Mouse (Mus musculus) forebrain, embryonic 16.5 days (tissue): ENCODE results near the gene Zcchc14. TPM values are rescaled to one million over a fixed set of nuclear protein-coding genes. Genes with fewer than 3 reads are reported as not detected.

ENCODE experiments used
- ATAC-seq: fragments of 200-750 bp; cut with Nextera tagmentation; 2 replicates; pipeline ENCODE4 v1.8.0; 2017; ENCODE audit warnings: mild to moderate bottlenecking, moderate library complexity
- H3K27ac ChIP-seq: fragments of 300-500 bp; sonication (generic); 2 replicates; pipeline ENCODE4 v1.5.1; 2014; ENCODE audit warnings: low read length, control low read depth
- H3K27me3 ChIP-seq: fragments of 300-500 bp; sonication (generic); replicated peaks from 2 replicates; pipeline ENCODE4 v1.6.1; 2014; ENCODE audit warnings: low read length; ENCODE audit not compliant: control insufficient read depth, insufficient read depth
- H3K36me3 ChIP-seq: fragments of 300-500 bp; sonication (generic); 2 replicates; pipeline ENCODE4 v1.6.1; 2014; ENCODE audit not compliant: control insufficient read depth, insufficient read depth
- H3K4me1 ChIP-seq: fragments of 300-500 bp; sonication (generic); replicated peaks from 2 replicates; pipeline ENCODE4 v1.6.1; 2014; ENCODE audit warnings: low read length; ENCODE audit not compliant: control insufficient read depth, insufficient read depth
- H3K4me2 ChIP-seq: fragments of 300-500 bp; sonication (generic); 2 replicates; pipeline ENCODE4 v1.6.1; 2014; ENCODE audit warnings: mild to moderate bottlenecking, low read length, control low read depth
- H3K4me3 ChIP-seq: fragments of 300-500 bp; sonication (generic); replicated peaks from 2 replicates; pipeline ENCODE4 v1.5.1; 2014; ENCODE audit warnings: mild to moderate bottlenecking, low read length, control low read depth
- H3K9ac ChIP-seq: fragments of 300-500 bp; sonication (generic); replicated peaks from 2 replicates; pipeline ENCODE4 v1.6.1; 2014; ENCODE audit warnings: low read depth, low read length, control low read depth
- H3K9me3 ChIP-seq: fragments of 300-500 bp; sonication (generic); 2 replicates; pipeline ENCODE4 v1.6.1; 2016; ENCODE audit warnings: low read length; ENCODE audit not compliant: control insufficient read depth
- WGBS: fragments of 180-500 bp; shearing (Covaris S2); extraction: QIAGEN DNeasy Blood & Tissue Kit; methylation state at CpG from one replicate; pipeline ENCODE4 v1.1.7; 2014; 5-methylcytosine and 5-hydroxymethylcytosine counted together
- polyA plus RNA-seq: library from polyadenylated mRNA; unstranded; fragments of >200 nt; fragmentation: Nextera tagmentation; extraction: Ambion mirVana; gene quantifications from 2 replicates; pipeline ENCODE4 v1.2.1, GENCODE M21; 2015

Gene Zcchc14
- polyA plus RNA-seq, result 37.3 and 38.5 TPM in 2 replicates

- peak within 1 kb of the TSS; percentile 99 for H3K27ac ChIP-seq
- peaks cover 51% of the 10 kb centered on the region for H3K4me1 ChIP-seq
- peak within 1 kb of the TSS; percentile 99 for H3K4me2 ChIP-seq
- peak within 1 kb of the TSS; percentile 89 for H3K9ac ChIP-seq
- no peaks in the 10 kb centered on the region for H3K36me3 ChIP-seq
- no peaks in the 10 kb centered on the region for H3K27me3 ChIP-seq
- H3K4me3 ChIP-seq, result peak within 1 kb of the TSS; percentile 60
- H3K9me3 ChIP-seq, result no peaks in the 10 kb centered on the region
- under 1% methylated on average over 67 of the region's 67 CpGs for whole genome bisulfite sequencing
- ATAC-seq, result peak; percentile 98
Measured at GRCm38 (mm10) chr8:121652774-121653323, at the start of gene Zcchc14. Gene Zcchc14 (minus strand): TSS chr8:121652901.

GRCm38 (mm10) chr8:121699936-121700335 is 47.2 kb upstream of the Zcchc14 start:
- WGBS, result 95% methylated on average over 2 of the region's 2 CpGs
- Histone ChIP-seq H3K9me3 (no peaks in the 10 kb centered on the region), H3K27ac (no peak overlapping the region), H3K4me3 (no peak overlapping the region), H3K27me3 (no peaks in the 10 kb centered on the region), H3K4me2 (no peak overlapping the region), H3K36me3 (no peaks in the 10 kb centered on the region), H3K4me1 (peaks cover 15% of the 10 kb centered on the region), H3K9ac (no peak overlapping the region)
- ATAC-seq, result no peak

GRCm38 (mm10) chr8:121698615-121699101 is 46.0 kb upstream of the Zcchc14 start:
- 4% methylated on average over 9 of the region's 9 CpGs for WGBS
- no peaks in the 10 kb centered on the region for H3K36me3 ChIP-seq
- no peak overlapping the region for H3K4me3 ChIP-seq
- H3K4me2 ChIP-seq, result peak overlapping the region; percentile 26
- H3K4me1 ChIP-seq, result peaks cover 15% of the 10 kb centered on the region
- ATAC-seq, result 0 out of 2 replicates have a peak, but pooled peaks have one; percentile 24
- peak overlapping the region; percentile 28; the same call in 1 of the 2 replicates for H3K27ac ChIP-seq
- no peaks in the 10 kb centered on the region for H3K27me3 ChIP-seq
- no peaks in the 10 kb centered on the region for H3K9me3 ChIP-seq
- H3K9ac ChIP-seq, result no peak overlapping the region

- Histone ChIP-seq H3K9ac (peak overlapping the region; percentile 25; the same call in 1 of the 2 replicates), H3K27me3 (no peaks in the 10 kb centered on the region), H3K9me3 (no peaks in the 10 kb centered on the region), H3K4me1 (peaks cover 15% of the 10 kb centered on the region), H3K27ac (peak overlapping the region; percentile 44; the same call in 1 of the 2 replicates), H3K36me3 (no peaks in the 10 kb centered on the region), H3K4me3 (no peak overlapping the region), H3K4me2 (peak overlapping the region; percentile 43)
- ATAC-seq, result peak; percentile 30
- WGBS, result 2% methylated on average over 17 of the region's 17 CpGs
Measured at GRCm38 (mm10) chr8:121697735-121698614, 45.3 kb upstream of the Zcchc14 start.

- Histone ChIP-seq H3K27ac (no peak overlapping the region), H3K9ac (no peak overlapping the region), H3K4me3 (no peak overlapping the region), H3K36me3 (no peaks in the 10 kb centered on the region), H3K9me3 (no peaks in the 10 kb centered on the region), H3K27me3 (no peaks in the 10 kb centered on the region), H3K4me2 (no peak overlapping the region), H3K4me1 (peaks cover 15% of the 10 kb centered on the region)
- ATAC-seq, result no peak
- 82% methylated on average over 6 of the region's 6 CpGs for WGBS
Measured at GRCm38 (mm10) chr8:121695585-121696184, 43.0 kb upstream of the Zcchc14 start.

GRCm38 (mm10) chr8:121694453-121694852 is 41.8 kb upstream of the Zcchc14 start:
- H3K9me3 ChIP-seq, result no peaks in the 10 kb centered on the region
- H3K4me1 ChIP-seq, result peaks cover 15% of the 10 kb centered on the region
- H3K36me3 ChIP-seq, result no peaks in the 10 kb centered on the region
- no peak for ATAC-seq
- no peak overlapping the region for H3K27ac ChIP-seq
- 47% methylated on average over 4 of the region's 4 CpGs for WGBS
- H3K27me3 ChIP-seq, result no peaks in the 10 kb centered on the region
- no peak overlapping the region for H3K9ac ChIP-seq
- no peak overlapping the region for H3K4me2 ChIP-seq
- H3K4me3 ChIP-seq, result no peak overlapping the region

- 41% methylated on average over 5 of the region's 5 CpGs for WGBS
- ATAC-seq, result 0 out of 2 replicates have a peak, but pooled peaks have one; percentile 5
Measured at GRCm38 (mm10) chr8:121688496-121688895, 35.8 kb upstream of the Zcchc14 start.

GRCm38 (mm10) chr8:121687455-121688161 is 34.9 kb upstream of the Zcchc14 start:
- 0 out of 2 replicates have a peak overlapping the region, but pooled peaks have one; percentile 2 for H3K9ac ChIP-seq
- H3K27ac ChIP-seq, result peak overlapping the region; percentile 82
- H3K4me2 ChIP-seq, result no peak overlapping the region
- peak; percentile 73 for ATAC-seq
- no peak overlapping the region for H3K4me3 ChIP-seq
- H3K4me1 ChIP-seq, result peaks cover 13% of the 10 kb centered on the region
- no peaks in the 10 kb centered on the region for H3K9me3 ChIP-seq
- WGBS, result 49% methylated on average over 14 of the region's 14 CpGs
- no peaks in the 10 kb centered on the region for H3K27me3 ChIP-seq
- no peaks in the 10 kb centered on the region for H3K36me3 ChIP-seq

More at GRCm38 (mm10) chr8:121688496-121688895, 35.8 kb upstream of the Zcchc14 start:
- H3K4me2 ChIP-seq, result no peak overlapping the region
- H3K9ac ChIP-seq, result no peak overlapping the region
- no peaks in the 10 kb centered on the region for H3K9me3 ChIP-seq
- no peaks in the 10 kb centered on the region for H3K27me3 ChIP-seq
- peaks cover 13% of the 10 kb centered on the region for H3K4me1 ChIP-seq
- H3K4me3 ChIP-seq, result no peak overlapping the region
- no peaks in the 10 kb centered on the region for H3K36me3 ChIP-seq
- peak overlapping the region; percentile 82 for H3K27ac ChIP-seq
